Mouse (Mus musculus) hindbrain, embryonic 15.5 days (tissue): ENCODE measurements around the gene Ak2. TPM values are rescaled to one million over a fixed set of nuclear protein-coding genes. Genes with fewer than 3 reads are reported as not detected.
A peak's percentile ranks its signal among the peaks of the same experiment; 100 is the strongest.

Experiments used
- ATAC-seq: fragments of 200-750 bp; cut with Nextera tagmentation; 2 replicates; pipeline ENCODE4 v1.8.0; 2017; ENCODE audit warnings: low read depth, moderate number of reproducible peaks, moderate TSS enrichment; ENCODE audit not compliant: low FRiP score
- H3K27ac ChIP-seq: fragments of 300-500 bp; sonication (generic); replicated peaks from 2 replicates; pipeline ENCODE4 v1.5.1; 2015; ENCODE audit warnings: mild to moderate bottlenecking, inconsistent platforms
- H3K27me3 ChIP-seq: fragments of 300-500 bp; sonication (generic); 2 replicates; pipeline ENCODE4 v1.6.1; 2015; ENCODE audit warnings: control low read depth, inconsistent platforms
- H3K36me3 ChIP-seq: fragments of 300-500 bp; sonication (generic); 2 replicates; pipeline ENCODE4 v1.6.1; 2015; ENCODE audit warnings: control low read depth, inconsistent platforms
- H3K4me1 ChIP-seq: fragments of 300-500 bp; sonication (generic); replicated peaks from 2 replicates; pipeline ENCODE4 v1.6.1; 2015; ENCODE audit warnings: control low read depth, inconsistent platforms
- H3K4me2 ChIP-seq: fragments of 300-500 bp; sonication (generic); 2 replicates; pipeline ENCODE4 v1.6.1; 2015; ENCODE audit warnings: moderate library complexity, mild to moderate bottlenecking, inconsistent platforms
- H3K4me3 ChIP-seq: fragments of 300-500 bp; sonication (generic); 2 replicates; pipeline ENCODE4 v1.5.1; 2015; ENCODE audit warnings: mild to moderate bottlenecking, inconsistent platforms
- H3K9ac ChIP-seq: fragments of 300-500 bp; sonication (generic); 2 replicates; pipeline ENCODE4 v1.6.1; 2015; ENCODE audit warnings: inconsistent platforms
- H3K9me3 ChIP-seq: fragments of 300-500 bp; sonication (generic); 2 replicates; pipeline ENCODE4 v1.6.1; 2016; ENCODE audit warnings: control low read depth, inconsistent platforms
- WGBS: fragments of 180-500 bp; shearing (Covaris S2); methylation state at CpG from one replicate; pipeline ENCODE4 v1.1.7; 2015; 5-methylcytosine and 5-hydroxymethylcytosine counted together
- polyA plus RNA-seq: library from polyadenylated mRNA; unstranded; fragments of >200 nt; fragmentation: Nextera tagmentation; extraction: Ambion mirVana; gene quantifications from 2 replicates; pipeline ENCODE4 v1.2.1, GENCODE M21; 2015

The Ak2 gene
- polyA plus RNA-seq, 1 experiment from 2014 or later = 84.8 TPM

- Histone ChIP-seq H3K27me3 (no peaks in the 10 kb centered on the region), H3K9me3 (no peaks in the 10 kb centered on the region), H3K4me1 (peaks cover 12% of the 10 kb centered on the region; the same call in 1 of the 2 replicates), H3K36me3 (no peaks in the 10 kb centered on the region), H3K4me2 (no peak overlapping the region), H3K27ac (no peak overlapping the region), H3K9ac (no peak overlapping the region), H3K4me3 (no peak overlapping the region)
- 95% methylated on average over 3 of the region's 3 CpGs for WGBS
- ATAC-seq = no peak
These were observed 42.5 kb downstream of the Ak2 start for GRCm38 (mm10) chr4:129034224-129034623.

DNA sequence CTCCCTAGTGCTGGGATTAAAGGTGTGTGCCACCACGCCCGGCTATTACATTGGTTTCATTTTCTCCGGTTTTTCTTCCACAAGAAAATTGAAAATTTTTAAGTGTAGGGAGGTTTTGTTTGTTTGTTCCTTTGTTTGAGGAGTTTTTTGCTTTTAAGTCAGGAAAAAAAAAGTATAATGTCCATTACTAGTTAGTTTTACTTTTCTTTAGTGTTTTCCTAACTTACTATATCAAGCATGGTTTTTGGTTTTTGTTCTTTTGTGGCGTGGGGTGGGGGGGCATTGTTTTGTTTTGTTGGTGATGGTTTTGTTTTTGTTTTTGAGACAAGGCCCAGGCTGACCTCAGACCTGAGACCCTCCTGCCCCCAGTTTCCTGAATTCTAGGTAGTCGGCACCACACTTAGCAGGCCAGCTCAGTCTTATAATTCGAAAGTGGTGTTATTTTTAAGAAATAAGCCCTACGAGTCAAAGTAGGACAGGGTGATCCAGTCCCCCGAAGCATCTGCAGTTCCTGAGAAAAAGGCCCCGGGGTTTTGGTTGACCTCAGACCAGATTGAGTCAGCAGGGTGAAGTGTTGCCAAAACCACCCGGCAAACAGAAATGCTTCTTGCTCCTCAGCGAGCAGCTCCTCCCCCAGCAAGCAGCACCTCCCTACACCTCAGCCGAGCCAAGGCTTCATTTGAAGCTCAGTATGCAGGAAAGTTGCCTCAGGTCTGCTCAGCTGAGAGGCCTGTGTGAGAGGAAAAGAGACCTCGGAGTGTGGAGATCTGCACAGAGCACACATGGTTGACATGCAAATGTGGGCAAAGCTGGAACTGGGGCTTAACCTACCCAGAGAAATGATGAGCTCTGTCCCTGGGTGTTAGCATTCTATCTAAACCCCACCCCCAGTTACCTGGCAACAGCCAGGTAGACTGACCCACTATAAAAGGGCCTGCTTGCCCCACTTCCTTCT, 43.2 kb downstream of the Ak2 start:
- 57% methylated on average over 13 of the region's 13 CpGs for WGBS
- H3K4me3 ChIP-seq = no peak overlapping the region
- no peak overlapping the region for H3K27ac ChIP-seq
- no peak overlapping the region for H3K9ac ChIP-seq
- H3K36me3 ChIP-seq = no peaks in the 10 kb centered on the region
- H3K4me1 ChIP-seq = peaks cover 12% of the 10 kb centered on the region; the same call in 1 of the 2 replicates
- no peak overlapping the region for H3K4me2 ChIP-seq
- no peak for ATAC-seq
- no peaks in the 10 kb centered on the region for H3K9me3 ChIP-seq
- H3K27me3 ChIP-seq = no peaks in the 10 kb centered on the region

DNA sequence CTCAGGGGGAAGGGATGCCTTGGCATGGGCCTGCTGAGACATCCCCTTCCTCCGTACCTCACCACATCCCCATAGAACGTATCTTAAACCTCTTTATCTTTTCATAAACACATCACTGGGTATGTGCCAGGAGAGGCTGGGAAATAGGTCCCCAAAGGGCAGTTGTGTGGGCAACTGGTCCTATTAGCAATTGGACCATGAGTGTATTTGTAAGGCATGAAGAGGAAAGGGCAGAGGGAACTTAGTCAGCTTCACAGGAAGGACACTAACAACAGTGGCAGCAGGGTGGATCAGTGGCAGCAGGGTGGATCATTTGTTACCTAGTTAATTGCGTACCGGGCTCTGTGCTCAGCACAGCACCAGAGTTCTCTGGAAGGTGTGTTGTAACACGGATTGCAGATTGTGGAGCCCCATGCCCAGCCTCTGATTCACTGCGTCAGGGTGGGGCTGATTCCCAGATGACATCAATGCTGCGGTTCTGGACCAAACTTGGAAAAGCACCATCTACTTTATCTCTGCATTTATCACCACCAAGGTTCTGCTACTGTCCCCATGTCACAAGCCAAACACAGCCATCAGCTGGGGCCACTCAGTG, 44.2 kb downstream of the Ak2 start:
- 58% methylated on average over 7 of the region's 7 CpGs for WGBS
- no peaks in the 10 kb centered on the region for H3K27me3 ChIP-seq
- no peak for ATAC-seq
- no peak overlapping the region for H3K4me3 ChIP-seq
- no peaks in the 10 kb centered on the region for H3K9me3 ChIP-seq
- H3K9ac ChIP-seq = no peak overlapping the region
- H3K4me1 ChIP-seq = peaks cover 12% of the 10 kb centered on the region; the same call in 1 of the 2 replicates
- no peak overlapping the region for H3K27ac ChIP-seq
- no peaks in the 10 kb centered on the region for H3K36me3 ChIP-seq
- H3K4me2 ChIP-seq = no peak overlapping the region

GRCm38 (mm10) chr4:129047721-129048421, 56.1 kb downstream of the Ak2 start:
- no peak for ATAC-seq
- Histone ChIP-seq H3K36me3 (no peaks in the 10 kb centered on the region), H3K4me2 (peak overlapping the region; percentile 72), H3K4me3 (peak overlapping the region; percentile 48), H3K9ac (peak overlapping the region; percentile 62), H3K4me1 (peaks cover 28% of the 10 kb centered on the region), H3K9me3 (no peaks in the 10 kb centered on the region), H3K27ac (peak overlapping the region; percentile 96), H3K27me3 (no peaks in the 10 kb centered on the region)
- 15% methylated on average over 15 of the region's 15 CpGs for WGBS

GRCm38 (mm10) chr4:129048501-129049305, 56.9 kb downstream of the Ak2 start:
- peak; percentile 96 for ATAC-seq
- Histone ChIP-seq H3K36me3 (no peaks in the 10 kb centered on the region), H3K4me1 (peaks cover 28% of the 10 kb centered on the region), H3K9me3 (no peaks in the 10 kb centered on the region), H3K27me3 (no peaks in the 10 kb centered on the region), H3K27ac (peak overlapping the region; percentile 96), H3K4me3 (peak overlapping the region; percentile 48), H3K9ac (peak overlapping the region; percentile 62), H3K4me2 (peak overlapping the region; percentile 72)
- under 1% methylated on average over 51 of the region's 52 CpGs for WGBS

GRCm38 (mm10) chr4:129049306-129050011, 57.7 kb downstream of the Ak2 start:
- ATAC-seq = no peak; the same call in 1 of the 2 replicates
- WGBS = 3% methylated on average over 23 of the region's 23 CpGs
- peak overlapping the region; percentile 48 for H3K4me3 ChIP-seq
- no peaks in the 10 kb centered on the region for H3K9me3 ChIP-seq
- H3K4me1 ChIP-seq = peaks cover 28% of the 10 kb centered on the region
- H3K4me2 ChIP-seq = peak overlapping the region; percentile 72
- H3K9ac ChIP-seq = peak overlapping the region; percentile 62
- H3K27me3 ChIP-seq = no peaks in the 10 kb centered on the region
- H3K36me3 ChIP-seq = no peaks in the 10 kb centered on the region
- H3K27ac ChIP-seq = peak overlapping the region; percentile 96

DNA sequence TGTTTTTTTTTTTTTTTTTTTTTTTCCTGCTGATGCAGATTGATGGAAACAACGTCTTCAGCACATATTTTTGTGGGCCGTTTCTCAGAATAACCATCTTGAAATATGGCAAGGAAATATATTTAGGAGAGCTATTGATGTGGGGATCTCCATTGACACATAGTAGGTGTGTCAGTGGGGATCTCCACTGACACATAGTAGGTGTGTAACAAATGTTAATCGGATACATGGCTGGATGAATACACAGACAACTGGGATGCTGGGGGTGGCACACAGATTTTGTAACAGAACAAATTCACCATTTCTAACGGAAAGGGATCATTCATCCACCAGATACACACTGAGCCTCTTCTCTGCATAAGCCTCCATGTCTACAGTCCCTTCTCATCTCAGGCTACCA, 58.6 kb downstream of the Ak2 start:
- H3K4me2 ChIP-seq = peak overlapping the region; percentile 72; the same call in 1 of the 2 replicates
- no peak overlapping the region for H3K9ac ChIP-seq
- peak overlapping the region; percentile 96 for H3K27ac ChIP-seq
- WGBS = 66% methylated on average over 4 of the region's 4 CpGs
- H3K4me3 ChIP-seq = no peak overlapping the region
- H3K9me3 ChIP-seq = no peaks in the 10 kb centered on the region
- H3K4me1 ChIP-seq = peaks cover 28% of the 10 kb centered on the region
- ATAC-seq = no peak
- H3K27me3 ChIP-seq = no peaks in the 10 kb centered on the region
- H3K36me3 ChIP-seq = no peaks in the 10 kb centered on the region

DNA sequence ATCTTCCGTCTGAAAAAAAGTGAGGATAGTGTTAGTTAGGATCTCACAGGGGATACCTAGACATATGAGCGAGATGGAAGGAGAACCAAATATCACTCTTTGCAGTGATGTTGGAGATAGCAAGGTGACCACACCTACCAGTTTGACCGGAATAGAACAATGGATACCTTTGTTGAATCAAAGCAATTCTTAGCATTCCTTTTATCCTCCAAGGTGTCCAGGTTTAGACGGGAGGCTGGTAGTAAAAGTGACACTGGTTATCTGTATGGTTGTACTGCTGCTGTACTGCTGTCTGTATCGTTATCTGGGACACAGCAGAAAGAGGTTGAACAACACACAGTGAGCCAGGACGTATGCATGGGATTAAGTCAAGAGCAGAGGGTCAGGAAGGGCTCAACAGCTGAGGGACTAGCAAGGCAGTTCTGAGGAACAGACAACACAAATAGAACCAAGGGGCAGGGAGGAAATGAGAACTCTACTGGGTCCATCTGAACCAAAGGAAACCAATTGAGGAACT, 59.2 kb downstream of the Ak2 start:
- Histone ChIP-seq H3K27ac (peak overlapping the region; percentile 96), H3K9me3 (no peaks in the 10 kb centered on the region), H3K27me3 (no peaks in the 10 kb centered on the region), H3K9ac (no peak overlapping the region), H3K4me3 (no peak overlapping the region), H3K4me1 (peaks cover 28% of the 10 kb centered on the region), H3K4me2 (no peak overlapping the region), H3K36me3 (no peaks in the 10 kb centered on the region)
- no peak for ATAC-seq
- WGBS = 75% methylated on average over 6 of the region's 6 CpGs

GRCm38 (mm10) chr4:129051461-129052183, 59.9 kb downstream of the Ak2 start:
- Histone ChIP-seq H3K9me3 (no peaks in the 10 kb centered on the region), H3K27me3 (no peaks in the 10 kb centered on the region), H3K4me3 (no peak overlapping the region), H3K4me1 (peaks cover 28% of the 10 kb centered on the region), H3K4me2 (no peak overlapping the region), H3K9ac (no peak overlapping the region), H3K27ac (no peak overlapping the region), H3K36me3 (no peaks in the 10 kb centered on the region)
- no peak for ATAC-seq
- 37% methylated on average over 11 of the region's 11 CpGs for WGBS

DNA sequence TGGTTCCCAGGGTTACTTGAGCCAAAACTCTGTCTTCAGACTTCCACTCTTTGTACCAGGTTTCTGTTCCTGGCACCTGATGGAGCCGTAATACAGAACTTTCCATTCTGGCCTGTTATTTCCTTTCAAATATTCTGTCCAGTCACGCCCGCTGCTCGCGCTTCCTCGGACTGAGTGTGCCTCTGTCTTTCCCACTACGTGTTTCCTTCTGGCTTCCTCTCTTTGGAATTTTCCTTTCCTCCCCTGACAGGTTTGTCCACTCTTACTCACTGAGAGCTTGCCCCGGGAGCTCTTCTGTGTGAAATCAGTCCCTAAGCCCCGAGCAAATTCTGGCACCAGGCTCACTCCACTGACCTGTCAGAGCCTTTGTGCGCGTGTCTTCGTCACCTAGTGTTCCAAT, 63.0 kb downstream of the Ak2 start:
- WGBS = 87% methylated on average over 12 of the region's 12 CpGs
- no peak overlapping the region for H3K27ac ChIP-seq
- no peak for ATAC-seq

More for the DNA sequence above, 63.0 kb downstream of the Ak2 start:
- Histone ChIP-seq H3K9me3 (no peaks in the 10 kb centered on the region), H3K4me3 (no peak overlapping the region), H3K4me1 (peaks cover 16% of the 10 kb centered on the region), H3K27me3 (no peaks in the 10 kb centered on the region), H3K4me2 (no peak overlapping the region), H3K36me3 (no peaks in the 10 kb centered on the region), H3K9ac (no peak overlapping the region)
